Mouse (Mus musculus) thymus, adult 2 months (tissue): Measurements from ENCODE around the gene Actr1a. TPM values are rescaled to one million over a fixed set of nuclear protein-coding genes. Genes with fewer than 3 reads are reported as not detected.

Source experiments
- DNase-seq: peaks from one replicate; pipeline ENCODE4 v3.0.0; 2021
- H3K27ac ChIP-seq: fragments of 200-500 bp; 2 replicates; pipeline ENCODE4 v1.5.1; 2012; ENCODE audit warnings: low read length, control low read depth; ENCODE audit not compliant: control insufficient read depth, insufficient read depth
- H3K27me3 ChIP-seq: fragments of 200-500 bp; 2 replicates; pipeline ENCODE4 v1.6.1; 2012; ENCODE audit warnings: mild to moderate bottlenecking, low read length, moderate library complexity, mixed read lengths; ENCODE audit not compliant: control insufficient read depth, insufficient read depth
- H3K36me3 ChIP-seq: fragments of 200-500 bp; 2 replicates; pipeline ENCODE4 v1.6.1; 2012; ENCODE audit warnings: mild to moderate bottlenecking, low read length, moderate library complexity; ENCODE audit not compliant: control insufficient read depth, insufficient read depth
- H3K4me1 ChIP-seq: fragments of 200-500 bp; replicated peaks from 2 replicates; pipeline ENCODE4 v1.6.1; 2012; ENCODE audit warnings: low read length; ENCODE audit not compliant: control insufficient read depth, insufficient read depth
- H3K4me3 ChIP-seq: fragments of 200-500 bp; 2 replicates; pipeline ENCODE4 v1.5.1; 2012; ENCODE audit warnings: mild to moderate bottlenecking, low read length, control low read depth, moderate library complexity; ENCODE audit not compliant: control insufficient read depth, insufficient read depth
- CTCF ChIP-seq: fragments of 200-500 bp; IDR thresholded peaks from 2 replicates; pipeline ENCODE4 v1.5.1; 2012; ENCODE audit warnings: mild to moderate bottlenecking, control low read depth, low read length, moderate library complexity, borderline replicate concordance; ENCODE audit not compliant: control insufficient read depth, poor library complexity, insufficient read depth; ENCODE audit errors: extremely low read depth
- POLR2A ChIP-seq: fragments of 200-500 bp; IDR thresholded peaks from 2 replicates; pipeline ENCODE4 v1.6.1; 2012; ENCODE audit warnings: mild to moderate bottlenecking, low read length, control low read depth, moderate library complexity; ENCODE audit not compliant: control insufficient read depth, poor library complexity, insufficient read depth; ENCODE audit errors: extremely low read depth
- WGBS: fragments of 180-500 bp; shearing (Covaris S2); methylation state at CpG from one replicate; pipeline ENCODE4 v1.1.7; 2018; 5-methylcytosine and 5-hydroxymethylcytosine counted together
- polyA plus RNA-seq: library from polyadenylated mRNA; depleted of rRNA; stranded (reverse); fragments of >200 nt; gene quantifications from 2 replicates; pipeline ENCODE4 v1.2.3, GENCODE M21; 2012

Actr1a gene
- polyA plus RNA-seq, 1 experiment: 164 TPM

- TF ChIP-seq CTCF (no peak), POLR2A (no peak)
- no peaks in the 10 kb centered on the region for H3K36me3 ChIP-seq
- H3K27me3 ChIP-seq: no peaks in the 10 kb centered on the region
- H3K27ac ChIP-seq: no peak overlapping the region
- 1% methylated on average over 25 of the region's 25 CpGs for WGBS
- peaks cover 19% of the 10 kb centered on the region for H3K4me1 ChIP-seq
- DNase-seq: peak; percentile 24
- peak overlapping the region; percentile 44 for H3K4me3 ChIP-seq
Observed at GRCm38 (mm10) chr19:46357344-46358280, 37.9 kb downstream of the Actr1a start.

- TF ChIP-seq CTCF (no peak), POLR2A (0 out of 2 replicates have a peak, but pooled peaks have one; percentile 23)
- DNase-seq: peak; percentile 86
- peaks cover 19% of the 10 kb centered on the region for H3K4me1 ChIP-seq
- H3K27me3 ChIP-seq: no peaks in the 10 kb centered on the region
- no peaks in the 10 kb centered on the region for H3K36me3 ChIP-seq
- peak overlapping the region; percentile 44 for H3K4me3 ChIP-seq
- WGBS: 1% methylated on average over 29 of the region's 29 CpGs
- no peak overlapping the region for H3K27ac ChIP-seq
Observed at GRCm38 (mm10) chr19:46356701-46357138, 38.8 kb downstream of the Actr1a start.

- Histone ChIP-seq H3K27me3 (peaks cover 2% of the 10 kb centered on the region; the same call in 1 of the 2 replicates), H3K27ac (no peak within 1 kb of the TSS), H3K36me3 (no peaks in the 10 kb centered on the region), H3K4me3 (peak within 1 kb of the TSS; percentile 57), H3K4me1 (peaks cover 9% of the 10 kb centered on the region)
- 82% methylated on average over 10 of the region's 10 CpGs for WGBS
- DNase-seq: no peak
- TF ChIP-seq POLR2A: no peak
- no peak for TF ChIP-seq CTCF
Observed at GRCm38 (mm10) chr19:46350168-46350932, 45.2 kb downstream of the Actr1a start, which contains the start of gene 2310034G01Rik. 2310034G01Rik (minus strand) TSS chr19:46350302.

- Histone ChIP-seq H3K27me3 (peaks cover 2% of the 10 kb centered on the region; the same call in 1 of the 2 replicates), H3K4me1 (peaks cover 9% of the 10 kb centered on the region), H3K4me3 (no peak overlapping the region), H3K27ac (no peak overlapping the region), H3K36me3 (no peaks in the 10 kb centered on the region)
- no peak for TF ChIP-seq POLR2A
- TF ChIP-seq CTCF: no peak
- 53% methylated on average over 6 of the region's 6 CpGs for WGBS
- DNase-seq: no peak
Observed at GRCm38 (mm10) chr19:46349550-46349949, 46.0 kb downstream of the Actr1a start.

- no peak for DNase-seq
- Histone ChIP-seq H3K36me3 (no peaks in the 10 kb centered on the region), H3K4me1 (peaks cover 9% of the 10 kb centered on the region), H3K27ac (no peak overlapping the region), H3K27me3 (peaks cover 2% of the 10 kb centered on the region; the same call in 1 of the 2 replicates), H3K4me3 (peak overlapping the region; percentile 57)
- WGBS: 1% methylated on average over 77 of the region's 78 CpGs
- TF ChIP-seq POLR2A (no peak), CTCF (no peak)
Observed at GRCm38 (mm10) chr19:46348761-46349458, 46.6 kb downstream of the Actr1a start.

GRCm38 (mm10) chr19:46347936-46348668 is 47.4 kb downstream of the Actr1a start:
- peak overlapping the region; percentile 57 for H3K4me3 ChIP-seq
- peaks cover 9% of the 10 kb centered on the region for H3K4me1 ChIP-seq
- no peaks in the 10 kb centered on the region for H3K36me3 ChIP-seq
- no peak for TF ChIP-seq CTCF
- no peak for TF ChIP-seq POLR2A
- DNase-seq: no peak
- H3K27me3 ChIP-seq: peaks cover 2% of the 10 kb centered on the region; the same call in 1 of the 2 replicates
- H3K27ac ChIP-seq: no peak overlapping the region
- 45% methylated on average over 14 of the region's 14 CpGs for WGBS
